Mouse (Mus musculus): ENCODE measurements around the gene Shprh. TPM values are rescaled to one million over a fixed set of nuclear protein-coding genes. Genes with fewer than 3 reads are reported as not detected.

Gene Shprh
- total RNA-seq, 2 experiments from 2014 or later: 39.4 to 41.3 TPM

Other genes with a start within 250 kb of the Shprh start
- 10 to 100 TPM; 77.9 to 78.1 TPM for gene Grm1, start 67.1 kb upstream of the Shprh start, total RNA-seq (2021)
- 10 to 100 TPM in 1 of 2 experiments, 1 to 10 TPM in 1; 8.1 to 10.1 TPM for gene Fbxo30, start 131.9 kb downstream of the Shprh start, total RNA-seq (2021)
- 10 to 100 TPM; 30.9 to 34.2 TPM for gene Epm2a, start 194.0 kb downstream of the Shprh start, total RNA-seq (2021)